Mouse (Mus musculus) ES-E14 (cell line): ENCODE measurements around the gene Dync2li1. TPM values are rescaled to one million over a fixed set of nuclear protein-coding genes. Genes with fewer than 3 reads are reported as not detected.

Experiments used
- DNase-seq: peaks from one replicate; pipeline ENCODE4 v3.0.0-alpha.2; 2013; ENCODE audit warnings: low read depth, low spot score
- H3K27ac ChIP-seq: 2 replicates; pipeline ENCODE4 v1.5.1; 2012; ENCODE audit warnings: low read depth, mild to moderate bottlenecking, low read length, moderate library complexity, mixed read lengths; ENCODE audit not compliant: poor library complexity, insufficient read depth, severe bottlenecking
- H3K36me3 ChIP-seq: 2 replicates; pipeline ENCODE4 v1.6.1; 2012; ENCODE audit warnings: mild to moderate bottlenecking, low read length, moderate library complexity, mixed read lengths; ENCODE audit not compliant: control insufficient read depth, poor library complexity, insufficient read depth, severe bottlenecking
- H3K4me1 ChIP-seq, 2 experiments: fragments of 150-350 bp in 1 of 2; sonication (generic) in 1 of 2; 2 replicates each; pipeline ENCODE4 v1.6.1; 2012; ENCODE audit warnings: low read length in 2 of 2, mild to moderate bottlenecking in 1 of 2, mixed read lengths in 1 of 2; ENCODE audit not compliant: control insufficient read depth in 2 of 2, insufficient read depth in 2 of 2, poor library complexity in 1 of 2
- H3K4me3 ChIP-seq, 2 experiments: fragments of 150-350 bp in 1 of 2; sonication (generic) in 1 of 2; 2 replicates each; pipeline ENCODE4 v1.5.1; 2012; ENCODE audit warnings: low read length in 2 of 2, low read depth in 1 of 2, mild to moderate bottlenecking in 1 of 2, mixed read lengths in 1 of 2; ENCODE audit not compliant: insufficient read depth in 1 of 2, poor library complexity in 1 of 2, severe bottlenecking in 1 of 2
- H3K9ac ChIP-seq: 2 replicates; pipeline ENCODE4 v1.6.1; 2012; ENCODE audit warnings: low read depth, mild to moderate bottlenecking, low read length, mixed read lengths; ENCODE audit not compliant: poor library complexity, insufficient read depth, severe bottlenecking
- H3K9me3 ChIP-seq: fragments of 150-350 bp; sonication (generic); 2 replicates; pipeline ENCODE4 v1.6.1; 2012; ENCODE audit warnings: low read depth, mild to moderate bottlenecking, low read length; ENCODE audit not compliant: control insufficient read depth, insufficient read depth
- CHD2 ChIP-seq: IDR thresholded peaks from 2 replicates; pipeline ENCODE4 v1.6.1; 2014; ENCODE audit warnings: mild to moderate bottlenecking, low read depth, low read length, inconsistent platforms
- HCFC1 ChIP-seq: IDR thresholded peaks from 2 replicates; pipeline ENCODE4 v1.6.1; 2012; ENCODE audit warnings: low read length, inconsistent platforms, borderline replicate concordance; ENCODE audit not compliant: insufficient read depth
- MAFK ChIP-seq: IDR thresholded peaks from 2 replicates; pipeline ENCODE4 v1.6.1; 2014; ENCODE audit warnings: mild to moderate bottlenecking, low read depth, low read length, inconsistent platforms; ENCODE audit not compliant: insufficient read depth
- ZC3H11A ChIP-seq: IDR thresholded peaks from 2 replicates; pipeline ENCODE4 v1.6.1; 2012; ENCODE audit warnings: low read depth, mild to moderate bottlenecking, inconsistent platforms, low read length, borderline replicate concordance
- ZNF384 ChIP-seq: IDR thresholded peaks from 2 replicates; pipeline ENCODE4 v1.6.1; 2012; ENCODE audit warnings: low read depth, low read length, inconsistent platforms
- in situ Hi-C, 2 experiments: fragments of 600-800 bp; cut with MboI; formaldehyde crosslinking; loops; one replicate each; pipeline ENCODE4 v1.15.1; 2025; ENCODE audit warnings: low sequenced_read_pairs in 2 of 2, inconsistent platforms in 1 of 2; ENCODE audit not compliant: unreplicated experiment in 2 of 2
- total RNA-seq: library from RNA; depleted of rRNA; stranded (reverse); fragments of 300-350 nt; gene quantifications from 2 replicates; pipeline ENCODE4 v1.2.3, GENCODE M21; 2012

Gene Dync2li1
- total RNA-seq, 1 experiment, result 5.9 TPM

GRCm38 (mm10) chr17:84684284-84684683, 58.0 kb downstream of the Dync2li1 start:
- H3K27ac ChIP-seq, result no peak overlapping the region
- in situ Hi-C loops, result no loop called here
- H3K4me1 ChIP-seq, result no peaks in the 10 kb centered on the region

GRCm38 (mm10) chr17:84685286-84685685, 59.0 kb downstream of the Dync2li1 start:
- Histone ChIP-seq H3K27ac (no peak overlapping the region), H3K4me3 (no peak overlapping the region), H3K9ac (no peak overlapping the region), H3K9me3 (no peaks in the 10 kb centered on the region), H3K4me1 (no peaks in the 10 kb centered on the region), H3K36me3 (no peaks in the 10 kb centered on the region)
- no peak for DNase-seq
- in situ Hi-C loops, result no loop called here
- TF ChIP-seq MAFK, result no peak
- TF ChIP-seq ZNF384, result no peak
- no peak for TF ChIP-seq CHD2
- TF ChIP-seq ZC3H11A, result no peak
- no peak for TF ChIP-seq HCFC1

More at GRCm38 (mm10) chr17:84684284-84684683, 58.0 kb downstream of the Dync2li1 start:
- H3K36me3 ChIP-seq, result no peaks in the 10 kb centered on the region
- TF ChIP-seq ZC3H11A, result no peak
- no peak for TF ChIP-seq ZNF384
- TF ChIP-seq HCFC1, result no peak
- no peak for TF ChIP-seq MAFK
- TF ChIP-seq CHD2, result no peak
- DNase-seq, result no peak
- H3K9me3 ChIP-seq, result no peaks in the 10 kb centered on the region
- no peak overlapping the region for H3K9ac ChIP-seq
- H3K4me3 ChIP-seq, result no peak overlapping the region

GRCm38 (mm10) chr17:84687994-84688393, 61.7 kb downstream of the Dync2li1 start:
- Histone ChIP-seq H3K36me3 (no peaks in the 10 kb centered on the region), H3K9me3 (no peaks in the 10 kb centered on the region), H3K4me3 (no peak overlapping the region), H3K4me1 (peaks cover 0 to 10% of the 10 kb centered on the region in 2 experiments; a peak in 2 of 4 replicates), H3K27ac (no peak overlapping the region), H3K9ac (no peak overlapping the region)
- TF ChIP-seq MAFK (no peak), HCFC1 (no peak), ZNF384 (no peak), ZC3H11A (no peak), CHD2 (no peak)
- no peak for DNase-seq
- in situ Hi-C loops, result no loop called here

GRCm38 (mm10) chr17:84688834-84689233, 62.5 kb downstream of the Dync2li1 start:
- TF ChIP-seq ZNF384 (no peak), CHD2 (no peak), MAFK (no peak), HCFC1 (no peak), ZC3H11A (no peak)
- no peaks in the 10 kb centered on the region for H3K9me3 ChIP-seq
- no peak overlapping the region for H3K4me3 ChIP-seq
- no peaks in the 10 kb centered on the region for H3K36me3 ChIP-seq
- no peak overlapping the region for H3K27ac ChIP-seq
- peaks cover 0 to 10% of the 10 kb centered on the region in 2 experiments; a peak in 2 of 4 replicates for H3K4me1 ChIP-seq
- in situ Hi-C loops, result no loop called here
- DNase-seq, result no peak
- no peak overlapping the region for H3K9ac ChIP-seq

DNA sequence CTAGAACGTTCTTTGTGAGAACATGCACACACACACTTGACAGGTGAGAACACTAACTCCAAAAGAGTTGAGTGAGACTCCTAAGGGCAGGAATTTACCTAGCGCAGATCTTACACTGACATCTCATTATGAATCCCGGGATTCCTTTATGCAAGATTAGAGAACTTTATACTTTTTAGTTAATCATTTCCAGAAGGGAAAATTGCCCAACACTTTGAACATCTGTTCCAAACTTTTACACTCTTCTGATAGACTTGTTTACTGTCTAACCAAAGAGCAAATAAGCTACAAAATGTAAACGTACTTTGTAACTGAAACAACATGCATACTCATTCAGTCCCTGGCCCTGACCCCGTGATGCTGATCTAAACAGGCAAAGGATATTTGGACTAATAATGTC, 63.0 kb downstream of the Dync2li1 start:
- no peak overlapping the region for H3K27ac ChIP-seq
- DNase-seq, result no peak
- H3K4me1 ChIP-seq, result peaks cover 0 to 10% of the 10 kb centered on the region in 2 experiments; a peak in 2 of 4 replicates
- H3K36me3 ChIP-seq, result no peaks in the 10 kb centered on the region
- no peaks in the 10 kb centered on the region for H3K9me3 ChIP-seq
- H3K4me3 ChIP-seq, result no peak overlapping the region
- H3K9ac ChIP-seq, result no peak overlapping the region
- in situ Hi-C loops, result no loop called here
- TF ChIP-seq CHD2 (no peak), ZNF384 (no peak), MAFK (no peak), HCFC1 (no peak), ZC3H11A (no peak)
